Mouse (Mus musculus) 416B (cell line): ENCODE results near the gene Olfr1412.

Experiments
- DNase-seq: peaks from one replicate; pipeline ENCODE4 v3.0.0; 2011; ENCODE audit warnings: low read depth

Gene Olfr1412

DNA sequence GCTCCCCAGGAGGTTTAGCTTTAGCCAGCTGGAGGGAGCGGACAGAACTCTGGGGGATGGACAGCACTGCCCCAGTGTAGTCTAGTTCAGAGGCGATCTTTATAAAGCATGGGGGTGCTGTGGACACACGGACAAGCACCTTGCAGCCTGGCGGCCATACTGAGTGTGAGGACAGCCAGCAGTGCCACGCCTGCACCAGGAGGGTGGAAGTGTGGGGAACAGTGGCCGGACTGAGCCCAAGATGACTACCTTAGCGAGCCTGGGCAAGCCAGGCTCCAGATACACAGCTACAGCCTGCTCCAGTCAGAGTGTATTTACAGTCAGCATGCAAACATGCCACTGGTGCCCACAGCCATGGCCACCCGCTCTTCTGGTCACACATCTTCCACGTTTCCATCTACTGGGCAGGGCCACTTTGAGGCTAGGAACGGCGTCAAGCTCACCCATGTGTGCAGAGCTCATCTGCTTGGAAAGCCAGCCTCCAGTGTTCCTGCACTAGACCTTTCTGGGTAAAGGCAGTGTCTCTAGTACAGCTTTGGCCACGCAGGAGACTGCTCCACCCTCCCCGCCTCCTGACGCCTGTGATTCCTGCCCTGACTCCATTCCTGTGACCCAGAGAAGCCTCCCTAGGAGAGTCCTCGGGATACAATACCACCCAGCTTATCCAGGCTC lies 52.1 kb downstream of the Olfr1412 start:
- no peak for DNase-seq

DNA sequence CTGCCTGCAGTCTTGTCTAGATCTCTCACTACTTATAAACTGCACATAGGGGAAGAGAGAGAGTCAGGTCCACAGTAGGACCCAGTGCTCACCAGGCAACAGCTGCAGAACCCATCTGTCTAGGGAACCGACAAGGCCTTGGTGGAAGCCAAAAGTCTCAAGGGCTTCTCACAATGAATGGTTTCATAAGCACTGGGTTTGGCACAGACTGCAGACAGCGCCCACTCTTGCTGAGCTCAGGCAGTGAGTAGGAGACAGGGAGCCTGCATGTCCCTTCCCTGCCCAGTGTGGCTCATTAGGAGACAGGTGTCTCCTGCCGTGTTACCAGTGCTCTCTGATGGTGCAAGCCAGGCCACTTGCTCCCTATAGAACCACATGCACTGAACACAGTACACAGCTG lies 52.6 kb downstream of the Olfr1412 start:
- DNase-seq: no peak

DNA sequence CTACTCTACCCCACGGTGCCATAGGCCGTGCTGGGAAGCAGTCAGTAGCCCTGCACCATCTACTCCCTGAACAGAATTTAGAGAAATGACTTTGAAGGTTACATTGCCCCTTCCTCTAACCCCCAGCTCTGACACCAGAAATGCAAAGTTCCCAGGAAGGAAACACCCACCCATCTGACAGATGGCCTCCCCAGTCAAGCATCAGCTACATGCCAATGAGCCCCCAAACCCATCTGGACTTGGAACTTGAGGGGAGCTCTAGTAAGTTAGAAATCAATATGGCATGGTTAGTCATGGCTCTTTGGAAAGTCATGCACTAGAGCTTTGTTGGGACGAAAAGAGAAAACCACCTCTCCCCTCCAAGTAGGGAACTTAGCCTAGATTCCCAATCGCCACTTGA lies 53.2 kb downstream of the Olfr1412 start:
- DNase-seq: no peak

DNA sequence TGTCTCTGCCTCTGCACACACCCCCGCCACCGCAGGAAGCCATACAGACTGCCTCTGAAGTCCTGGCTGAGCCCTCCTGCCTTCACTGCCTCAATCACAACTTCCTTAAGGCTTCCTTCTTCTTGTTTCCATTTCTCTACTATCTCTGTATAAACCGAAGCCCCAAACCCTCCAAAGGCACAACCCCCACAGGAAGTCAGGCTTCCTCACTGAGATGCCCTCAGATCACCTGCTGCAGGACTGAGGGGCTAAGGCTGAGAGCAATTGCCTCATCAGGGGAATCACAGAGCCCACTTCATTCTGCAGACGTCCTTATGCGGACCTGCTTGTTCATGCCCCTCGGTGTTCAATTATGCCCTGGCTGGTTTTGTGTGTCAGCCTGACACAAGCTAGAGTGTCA lies 54.8 kb downstream of the Olfr1412 start:
- peak; percentile 22 for DNase-seq
